Mouse (Mus musculus): ENCODE data around the gene Slc9a1. TPM values are rescaled to one million over a fixed set of nuclear protein-coding genes. Genes with fewer than 3 reads are reported as not detected.

Slc9a1 gene
- polyA plus RNA-seq, 1 experiment: 32.5 TPM

- DNase-seq (ENCODE audit: low read depth, low spot score): no peak
- 82% methylated on average over 8 of the region's 8 CpGs for WGBS
These were observed 28.5 kb downstream of the Slc9a1 start for GRCm38 (mm10) chr4:133397961-133398360.

- no peak for DNase-seq (ENCODE audit: low read depth, low spot score)
- WGBS: 80% methylated on average over 5 of the region's 5 CpGs
These were observed 29.1 kb downstream of the Slc9a1 start for GRCm38 (mm10) chr4:133398619-133399018.

- 86% methylated on average over 6 of the region's 6 CpGs for WGBS
- no peak for DNase-seq (ENCODE audit: low read depth, low spot score)
These were observed 30.0 kb downstream of the Slc9a1 start for GRCm38 (mm10) chr4:133399509-133399908.

- DNase-seq (ENCODE audit: low read depth, low spot score): no peak
- WGBS: 83% methylated on average over 7 of the region's 7 CpGs
These were observed 30.6 kb downstream of the Slc9a1 start for GRCm38 (mm10) chr4:133400098-133400497.

- 60% methylated on average over 13 of the region's 13 CpGs for WGBS
- no peak for DNase-seq (ENCODE audit: low read depth, low spot score)
These were observed 32.5 kb downstream of the Slc9a1 start for GRCm38 (mm10) chr4:133402011-133402410.

GRCm38 (mm10) chr4:133403611-133404228, 34.2 kb downstream of the Slc9a1 start:
- DNase-seq (ENCODE audit: low read depth, low spot score): no peak

GRCm38 (mm10) chr4:133404256-133404655, 34.8 kb downstream of the Slc9a1 start:
- 71% methylated on average over 5 of the region's 5 CpGs for WGBS

More at GRCm38 (mm10) chr4:133403611-133404228, 34.2 kb downstream of the Slc9a1 start:
- WGBS: 92% methylated on average over 9 of the region's 9 CpGs

GRCm38 (mm10) chr4:133406313-133407056, 37.0 kb downstream of the Slc9a1 start:
- WGBS: 86% methylated on average over 8 of the region's 8 CpGs
- no peak for DNase-seq (ENCODE audit: low read depth, low spot score)

More at GRCm38 (mm10) chr4:133404256-133404655, 34.8 kb downstream of the Slc9a1 start:
- no peak for DNase-seq (ENCODE audit: low read depth, low spot score)

GRCm38 (mm10) chr4:133407114-133407787, 37.7 kb downstream of the Slc9a1 start:
- 46% methylated on average over 6 of the region's 6 CpGs for WGBS
- no peak for DNase-seq (ENCODE audit: low read depth, low spot score)

GRCm38 (mm10) chr4:133408006-133408405, 38.5 kb downstream of the Slc9a1 start:
- no peak for DNase-seq (ENCODE audit: low read depth, low spot score)
- 65% methylated on average over 7 of the region's 7 CpGs for WGBS

GRCm38 (mm10) chr4:133410994-133411393, 41.5 kb downstream of the Slc9a1 start:
- DNase-seq (ENCODE audit: low read depth, low spot score): no peak
- WGBS: 93% methylated on average over 14 of the region's 14 CpGs

- no peak for DNase-seq (ENCODE audit: low read depth, low spot score)
- 92% methylated on average over 14 of the region's 14 CpGs for WGBS
These were observed 42.6 kb downstream of the Slc9a1 start for GRCm38 (mm10) chr4:133412096-133412495.

- no peak for DNase-seq (ENCODE audit: low read depth, low spot score)
- 81% methylated on average over 16 of the region's 16 CpGs for WGBS
These were observed 43.4 kb downstream of the Slc9a1 start for GRCm38 (mm10) chr4:133412575-133413540.

- no peak for DNase-seq (ENCODE audit: low read depth, low spot score)
- 93% methylated on average over 7 of the region's 7 CpGs for WGBS
These were observed 44.1 kb downstream of the Slc9a1 start for GRCm38 (mm10) chr4:133413617-133414016.

- no peak for DNase-seq (ENCODE audit: low read depth, low spot score)
- WGBS: 69% methylated on average over 4 of the region's 4 CpGs
These were observed 45.4 kb downstream of the Slc9a1 start for GRCm38 (mm10) chr4:133414920-133415319.

- WGBS: 67% methylated on average over 14 of the region's 14 CpGs
- no peak for DNase-seq (ENCODE audit: low read depth, low spot score)
These were observed 50.0 kb downstream of the Slc9a1 start for GRCm38 (mm10) chr4:133419312-133420004.

- WGBS: 92% methylated on average over 12 of the region's 12 CpGs
- no peak for DNase-seq (ENCODE audit: low read depth, low spot score)
These were observed 52.5 kb downstream of the Slc9a1 start for GRCm38 (mm10) chr4:133421989-133422388.

- no peak for DNase-seq (ENCODE audit: low read depth, low spot score)
- 84% methylated on average over 15 of the region's 15 CpGs for WGBS
These were observed 53.1 kb downstream of the Slc9a1 start for GRCm38 (mm10) chr4:133422601-133423000.

GRCm38 (mm10) chr4:133423108-133423507, 53.6 kb downstream of the Slc9a1 start:
- no peak for DNase-seq (ENCODE audit: low read depth, low spot score)
- 55% methylated on average over 6 of the region's 6 CpGs for WGBS

Measured in large intestine, adult 2 months (tissue).